Mouse (Mus musculus): ENCODE measurements around the gene Mdc1.
A peak's percentile ranks its signal among the peaks of the same experiment; 100 is the strongest.

GRCm38 (mm10) chr17:35870884-35871696, 29.8 kb downstream of the Mdc1 start:
- no peak for TF ChIP-seq POLR2A (IDR thresholded peaks at IDR 0.05; ENCODE audit: borderline replicate concordance, insufficient read depth, low read length)
- TF ChIP-seq CTCF (IDR thresholded peaks at IDR 0.05; ENCODE audit: borderline replicate concordance, insufficient read depth, low read depth, low read length), result peak; percentile 24; the same call in 1 of the 2 replicates

Data from cerebellum, adult 2 months (tissue).